Mouse (Mus musculus) cerebellum, adult 9-11 months (tissue): Measurements from ENCODE around the gene Nav2.
A peak's percentile ranks its signal among the peaks of the same experiment; 100 is the strongest.

Experiments used
- DNase-seq: peaks from one replicate; pipeline ENCODE4 v3.0.0; 2022

Nav2 gene

DNA sequence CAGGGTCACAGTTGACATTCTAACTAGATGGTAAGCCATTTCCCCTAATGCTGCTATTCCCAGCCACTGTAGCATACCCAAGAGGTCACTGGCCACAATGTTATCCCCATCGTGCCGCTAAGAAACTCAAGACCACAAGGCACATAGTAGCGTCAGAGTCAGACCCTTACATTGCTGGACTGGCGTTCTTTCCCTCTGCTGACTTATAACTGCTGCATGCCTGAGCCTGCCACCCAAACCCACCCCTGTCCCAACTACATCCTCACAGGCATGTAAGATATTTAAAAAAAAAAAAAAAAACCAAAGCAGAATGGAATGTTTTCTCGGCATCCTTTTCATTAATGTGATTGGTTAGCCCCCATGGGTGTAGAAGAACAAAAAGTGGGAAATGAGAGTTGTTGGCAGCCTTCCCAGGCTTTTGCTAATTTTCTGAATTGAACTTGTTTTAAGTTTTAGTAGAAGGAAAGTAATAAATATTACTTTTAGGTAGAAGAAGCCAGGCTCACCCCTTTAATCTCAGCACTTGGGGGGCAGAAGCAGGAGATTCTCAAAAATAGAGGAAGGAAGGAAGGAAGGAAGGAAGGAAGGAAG lies 678.1 kb downstream of the Nav2 start:
- no peak for DNase-seq

DNA sequence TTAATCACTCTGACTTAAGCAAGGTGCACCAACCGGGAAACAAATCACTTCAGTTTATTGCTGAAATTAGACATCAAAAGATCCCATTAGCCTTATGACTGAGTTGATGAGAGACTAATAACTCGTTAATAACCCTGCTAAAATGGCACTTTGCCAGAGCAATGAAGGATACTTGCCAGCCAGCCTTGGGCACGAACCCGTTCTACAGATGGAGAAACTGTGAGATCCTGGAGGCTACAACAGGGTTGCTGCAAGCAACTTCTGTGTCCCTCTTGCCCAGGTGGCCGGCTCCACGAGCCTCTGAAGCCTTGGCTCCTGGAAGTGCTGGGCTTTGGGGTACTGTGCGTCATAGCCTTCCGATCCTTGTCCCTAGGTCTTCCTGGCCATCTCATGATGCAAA lies 681.1 kb downstream of the Nav2 start:
- peak; percentile 60 for DNase-seq

DNA sequence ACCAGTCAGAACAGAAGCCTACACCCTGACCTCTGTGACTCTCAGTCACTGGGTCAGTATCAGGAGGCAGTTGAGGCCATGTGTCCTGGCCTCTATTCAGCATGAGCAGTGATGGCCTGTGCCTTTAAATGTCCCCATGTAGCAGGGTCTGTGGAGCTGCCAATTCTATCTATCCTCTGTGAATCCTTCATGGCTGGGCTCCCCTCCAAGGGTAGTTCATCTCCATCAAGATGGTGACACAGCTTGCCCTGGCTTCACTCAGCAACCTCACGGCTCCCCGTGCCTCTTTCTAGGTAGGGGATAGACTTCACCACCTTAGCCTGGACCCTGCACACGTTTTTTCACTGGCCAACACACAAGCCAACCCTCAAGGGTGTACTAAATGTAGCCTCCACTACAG lies 689.3 kb downstream of the Nav2 start:
- peak; percentile 40 for DNase-seq

DNA sequence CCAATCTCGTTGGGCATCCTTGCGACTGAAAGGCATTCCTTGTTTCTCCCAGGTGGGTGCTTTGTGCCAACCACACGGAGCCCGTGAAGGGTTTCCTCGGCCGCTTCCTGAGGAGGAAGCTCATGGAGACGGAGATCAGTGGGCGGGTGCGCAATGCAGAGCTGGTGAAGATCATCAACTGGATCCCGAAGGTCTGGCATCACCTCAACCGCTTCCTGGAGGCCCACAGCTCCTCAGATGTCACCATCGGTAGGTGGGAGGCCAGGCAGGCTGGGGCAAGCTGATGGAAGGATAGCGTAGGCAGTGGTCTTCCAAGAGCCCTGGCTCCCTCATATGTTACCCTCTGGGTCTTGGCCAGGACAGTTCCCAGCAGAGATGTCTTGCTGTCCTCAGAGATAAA lies 689.7 kb downstream of the Nav2 start:
- no peak for DNase-seq

GRCm38 (mm10) chr7:49599950-49600349 lies 691.4 kb downstream of the Nav2 start:
- no peak for DNase-seq

DNA sequence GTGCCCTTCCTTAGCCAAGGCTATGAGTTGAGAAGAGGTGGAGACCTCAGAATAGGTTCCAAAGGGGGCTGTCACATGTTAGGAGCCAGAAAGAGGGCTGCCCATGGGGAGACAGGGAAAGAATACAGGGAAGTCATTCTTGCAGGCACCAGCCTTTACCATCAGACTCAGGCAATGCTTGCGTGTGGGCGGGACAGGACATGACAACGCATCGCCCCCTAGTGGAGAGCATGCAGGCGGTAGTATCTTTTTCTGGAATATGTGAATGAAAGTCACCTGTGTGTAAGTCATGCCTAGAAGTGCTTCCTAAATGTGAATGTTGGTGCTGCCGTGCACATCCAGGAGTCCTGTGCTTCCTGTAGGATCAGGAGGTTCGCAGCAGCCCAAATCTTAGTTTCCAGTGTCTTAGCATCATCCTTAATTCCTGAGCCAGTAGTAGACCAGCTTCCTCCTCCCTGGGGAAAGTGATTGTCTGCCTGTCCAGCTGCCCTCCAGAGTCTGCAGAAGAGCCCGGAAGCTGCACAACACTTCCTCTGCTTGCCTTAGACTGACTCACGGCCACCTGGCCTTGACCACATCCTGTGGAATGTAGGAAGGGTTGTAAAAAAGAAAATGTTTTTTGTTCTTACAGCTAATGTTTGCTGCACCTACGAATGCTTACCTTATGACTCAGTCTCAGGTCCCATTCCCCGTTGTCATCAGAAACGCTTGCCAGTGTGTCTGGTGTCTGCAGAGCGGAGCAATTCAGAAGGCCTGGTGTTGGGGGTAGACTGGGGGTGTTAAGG lies 692.9 kb downstream of the Nav2 start:
- peak; percentile 62 for DNase-seq

GRCm38 (mm10) chr7:49604244-49604643 lies 695.7 kb downstream of the Nav2 start:
- DNase-seq: no peak

- no peak for DNase-seq
Observed at GRCm38 (mm10) chr7:49604965-49605795, 696.7 kb downstream of the Nav2 start.

DNA sequence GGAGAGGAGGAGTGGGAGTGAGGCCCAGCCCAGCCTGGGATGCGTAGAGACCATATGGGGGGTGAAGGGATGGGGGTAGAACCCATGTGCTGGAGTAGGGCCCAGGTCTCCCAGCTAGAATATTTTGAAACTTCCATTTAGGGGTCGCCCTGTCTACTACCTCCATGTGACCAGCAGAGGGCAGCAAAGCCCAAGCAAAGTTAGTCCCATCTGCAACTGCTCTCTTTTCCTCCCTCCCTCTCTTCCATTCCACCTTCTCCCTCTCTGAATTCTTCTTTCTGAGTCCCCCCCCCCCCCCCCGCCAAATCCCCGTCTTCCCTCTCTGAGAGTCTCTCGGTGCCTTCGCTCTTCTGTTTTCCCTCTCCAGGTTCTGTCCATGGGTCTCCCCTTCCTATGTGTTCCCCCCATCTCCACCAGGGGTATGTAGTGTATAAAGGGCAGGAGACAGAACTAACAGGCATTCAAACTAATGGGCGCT lies 707.8 kb downstream of the Nav2 start:
- DNase-seq: no peak

- no peak for DNase-seq
Observed at GRCm38 (mm10) chr7:49617087-49617486, 708.6 kb downstream of the Nav2 start.

DNA sequence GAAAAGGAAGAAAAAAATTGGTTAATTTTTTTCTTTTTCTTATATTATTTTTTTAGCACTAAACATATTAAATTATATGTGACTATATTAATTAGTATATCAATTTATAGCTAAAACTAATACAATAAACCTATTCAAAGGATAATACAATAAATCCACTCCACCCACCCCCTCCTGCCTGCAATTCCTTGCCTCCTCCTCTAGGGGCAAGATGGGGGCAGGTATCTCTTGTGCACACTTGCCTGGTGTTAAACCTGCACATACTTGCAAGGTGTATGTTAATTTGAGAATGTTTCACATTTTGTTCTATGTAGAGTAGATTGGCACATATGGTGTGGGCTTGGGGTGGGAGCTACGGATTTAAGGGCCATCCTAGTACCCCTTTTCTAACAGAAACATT lies 711.6 kb downstream of the Nav2 start:
- DNase-seq: no peak

- DNase-seq: no peak
Observed at GRCm38 (mm10) chr7:49631885-49632284, 723.4 kb downstream of the Nav2 start.

DNA sequence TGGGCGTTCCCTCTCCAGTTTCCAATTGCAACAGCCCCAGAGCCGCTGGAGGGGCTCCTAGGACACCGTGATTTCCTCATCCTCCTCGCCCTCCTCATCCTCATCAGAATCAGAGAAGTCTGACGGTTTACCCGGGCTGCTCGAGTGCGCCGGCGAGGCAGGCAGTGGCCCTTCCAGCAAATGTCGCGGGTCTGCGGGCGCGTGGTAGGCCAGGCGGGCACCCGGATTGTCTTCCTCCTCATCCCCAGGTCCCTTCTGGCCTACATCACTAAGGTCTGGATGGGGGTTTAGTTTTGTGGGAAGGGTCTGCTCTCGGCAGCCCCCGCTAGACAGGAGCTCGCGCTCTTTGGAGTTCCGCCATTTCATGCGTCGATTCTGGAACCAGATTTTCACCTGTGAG lies 723.9 kb downstream of the Nav2 start:
- DNase-seq: no peak

DNA sequence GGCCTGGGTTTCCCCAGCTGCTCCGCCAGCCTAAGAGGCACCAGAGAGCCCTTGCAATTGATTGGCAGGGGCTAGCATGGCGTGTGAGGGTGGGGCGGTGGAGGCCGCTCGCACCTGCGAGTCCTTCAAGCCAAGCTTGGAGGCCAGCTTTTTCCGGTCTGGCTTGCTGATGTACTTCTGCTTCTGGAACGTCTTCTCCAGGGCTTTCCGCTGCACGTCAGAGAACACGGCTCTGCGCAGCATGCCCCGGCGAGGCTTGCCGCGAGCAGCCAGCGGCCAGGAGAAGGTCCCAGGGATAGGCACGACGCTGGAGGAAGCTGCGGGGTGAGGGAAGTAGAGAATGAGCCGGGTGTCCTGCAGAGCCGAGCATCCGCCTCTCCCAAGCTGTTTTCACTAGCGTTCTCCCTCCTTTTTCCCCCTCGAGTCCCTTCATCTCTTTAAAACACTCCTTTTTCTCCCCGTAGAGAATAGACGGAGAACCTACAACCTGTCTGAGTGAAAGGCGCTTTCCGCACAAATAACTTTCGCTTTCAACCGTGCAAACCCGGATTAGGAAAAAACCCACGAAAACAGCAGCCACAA lies 725.0 kb downstream of the Nav2 start:
- no peak for DNase-seq

DNA sequence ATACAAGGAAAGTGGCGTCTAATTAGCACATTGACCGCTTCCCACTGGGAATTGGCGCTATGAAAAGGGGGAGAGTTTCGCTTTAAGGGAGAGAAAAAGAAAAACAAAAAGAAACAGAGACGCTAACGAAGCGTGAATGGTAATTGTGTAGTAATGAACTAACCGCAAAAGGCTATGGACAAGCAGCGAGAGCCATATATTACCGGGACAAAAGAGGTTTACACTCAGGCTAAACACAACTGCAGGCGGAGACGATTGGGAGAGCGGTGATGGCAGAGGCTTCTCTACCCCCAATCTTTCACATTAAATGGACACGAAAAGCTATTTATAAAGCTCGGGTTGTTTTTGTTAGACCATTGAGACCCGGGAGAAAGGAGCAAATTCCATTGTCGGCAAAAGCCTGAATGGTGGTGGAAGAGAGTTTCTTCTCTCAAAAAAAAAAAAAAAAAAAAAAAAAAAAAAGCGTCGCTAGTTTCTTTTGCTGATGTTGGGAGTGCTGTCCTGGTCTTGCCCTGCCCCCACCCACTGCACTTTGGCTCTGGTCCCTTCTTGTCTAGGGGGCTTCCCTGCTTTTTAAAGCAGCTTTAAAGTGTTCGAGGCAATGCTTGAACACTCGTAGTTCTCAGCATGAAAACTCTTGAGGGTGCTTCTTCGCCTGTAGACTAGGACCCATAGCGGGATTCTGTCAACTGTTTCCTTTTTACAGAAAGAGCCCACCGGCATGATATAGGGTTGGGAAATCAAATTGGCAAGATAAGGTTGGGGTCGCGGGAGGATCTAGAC lies 726.0 kb downstream of the Nav2 start:
- no peak for DNase-seq

GRCm38 (mm10) chr7:49635074-49635621 lies 726.6 kb downstream of the Nav2 start:
- DNase-seq: no peak

DNA sequence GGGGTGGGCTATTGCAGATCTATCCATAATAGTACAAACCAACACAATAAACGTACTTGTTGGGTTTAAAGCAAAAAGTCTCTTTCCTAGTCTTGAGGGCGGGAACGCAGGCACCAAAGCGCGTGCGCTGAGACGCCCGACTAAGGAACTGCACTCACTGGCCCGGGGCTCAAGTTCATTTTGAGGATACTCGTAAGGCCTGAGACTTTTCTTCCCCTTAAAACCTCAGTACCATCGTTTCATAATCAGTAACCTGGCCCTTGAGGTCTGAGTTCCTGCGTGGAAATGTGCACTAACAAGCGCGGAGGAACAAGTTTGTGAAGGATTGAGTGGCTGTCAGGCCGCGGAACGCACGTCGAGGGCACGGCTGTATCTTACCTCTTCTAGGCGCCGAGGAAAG lies 727.5 kb downstream of the Nav2 start:
- DNase-seq: no peak

DNA sequence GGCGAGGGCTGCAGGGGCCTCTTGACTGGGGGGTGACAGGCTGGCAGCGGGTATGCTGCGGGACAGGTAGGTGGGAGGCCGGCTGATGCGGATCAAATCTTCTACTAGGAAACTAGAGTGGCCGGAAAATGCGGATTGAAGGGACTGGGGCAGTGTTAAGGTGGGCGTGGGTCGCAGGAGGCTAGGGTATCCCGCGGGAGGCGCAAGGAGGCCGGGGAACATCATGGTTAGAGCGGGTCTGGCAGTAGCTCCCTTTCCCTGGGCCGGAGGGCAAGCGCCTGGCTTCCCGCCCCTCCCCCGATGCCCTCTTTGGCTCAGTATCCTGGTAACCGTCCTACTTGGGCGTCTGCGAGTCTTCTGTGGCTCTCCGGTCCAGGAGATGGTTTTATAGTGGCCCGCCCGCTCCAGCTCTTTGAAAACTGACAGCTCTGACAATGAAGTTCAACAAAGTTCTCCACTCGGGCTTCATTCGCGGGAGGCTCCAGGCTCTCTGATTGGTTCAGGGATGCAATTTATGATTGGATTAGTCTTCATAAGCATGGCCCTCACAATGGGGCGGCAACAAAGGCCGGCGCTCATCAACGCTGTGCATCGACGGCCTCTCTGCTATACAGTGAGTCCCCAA lies 728.1 kb downstream of the Nav2 start, which contains the start of gene Dbx1:
TSS of gene Dbx1 (minus strand) at position 359 of the 625 bp plus-strand sequence.
- no peak for DNase-seq

- DNase-seq: no peak
Observed at GRCm38 (mm10) chr7:49637281-49637680, 728.8 kb downstream of the Nav2 start.

GRCm38 (mm10) chr7:49637851-49638663 lies 729.5 kb downstream of the Nav2 start:
- DNase-seq: no peak
